Mouse (Mus musculus) CH12.LX (cell line): Measurements from ENCODE around the gene Rps6ka2. TPM values are rescaled to one million over a fixed set of nuclear protein-coding genes. Genes with fewer than 3 reads are reported as not detected.

Experiments used
- DNase-seq: peaks from one replicate; pipeline ENCODE4 v3.0.0-alpha.2; 2013; ENCODE audit errors: extremely low read depth
- H3K27ac ChIP-seq: 2 replicates; pipeline ENCODE4 v1.5.1; 2012; ENCODE audit warnings: low read depth, mild to moderate bottlenecking, control low read depth, moderate library complexity; ENCODE audit not compliant: insufficient read depth
- H3K27me3 ChIP-seq: replicated peaks from 2 replicates; pipeline ENCODE3; 2012; ENCODE audit warnings: inconsistent platforms
- H3K36me3 ChIP-seq, 2 experiments: replicated peaks in 1 of 2; 2 replicates each; pipeline versions ENCODE3 to v1.6.1; 2012; ENCODE audit warnings: inconsistent platforms in 1 of 2, low read length in 1 of 2, mild to moderate bottlenecking in 1 of 2, mixed read lengths in 1 of 2, moderate library complexity in 1 of 2; ENCODE audit not compliant: control insufficient read depth in 1 of 2, insufficient read depth in 1 of 2
- H3K4me1 ChIP-seq, 2 experiments: 2 replicates each; pipeline ENCODE4 v1.6.1; 2012; ENCODE audit warnings: inconsistent platforms in 1 of 2, moderate library complexity in 1 of 2; ENCODE audit not compliant: insufficient read depth in 2 of 2, control insufficient read depth in 1 of 2
- H3K4me2 ChIP-seq: 2 replicates; pipeline ENCODE4 v1.6.1; 2012; ENCODE audit warnings: low read depth, mild to moderate bottlenecking, control low read depth; ENCODE audit not compliant: poor library complexity, insufficient read depth, severe bottlenecking
- H3K4me3 ChIP-seq, 3 experiments: fragments of 150-350 bp in 1 of 3; sonication (generic) in 1 of 3; replicated peaks in 1 of 3; 2 replicates each; pipeline versions ENCODE3 to v1.5.1; 2011 to 2012; ENCODE audit warnings: low read depth in 2 of 3, low read length in 2 of 3, mild to moderate bottlenecking in 2 of 3, moderate library complexity in 2 of 3, control low read depth in 1 of 3, improper control_type of control experiment in 1 of 3, inconsistent platforms in 1 of 3, mixed read lengths in 1 of 3; ENCODE audit not compliant: poor library complexity in 1 of 3
- H3K79me2 ChIP-seq: replicated peaks from 2 replicates; pipeline ENCODE4 v1.6.1; 2012; ENCODE audit warnings: mild to moderate bottlenecking, moderate library complexity; ENCODE audit not compliant: control insufficient read depth, poor library complexity, insufficient read depth, severe bottlenecking; ENCODE audit errors: extremely low read depth
- H3K9ac ChIP-seq: 2 replicates; pipeline ENCODE4 v1.6.1; 2012; ENCODE audit warnings: low read depth, mild to moderate bottlenecking, control low read depth, moderate library complexity; ENCODE audit not compliant: insufficient read depth
- H3K9me3 ChIP-seq: replicated peaks from 2 replicates; pipeline ENCODE3; 2012; ENCODE audit warnings: low read length, inconsistent platforms, mixed read lengths
- BHLHE40 ChIP-seq: IDR thresholded peaks from 2 replicates; pipeline ENCODE4 v1.6.1; 2011; ENCODE audit warnings: mild to moderate bottlenecking, low read depth, low read length, improper control_type of control experiment
- ETS1 ChIP-seq: conservative IDR thresholded peaks from 2 replicates; pipeline ENCODE4 v1.6.1; 2012; ENCODE audit warnings: low read depth, mild to moderate bottlenecking, inconsistent platforms, low read length, improper control_type of control experiment, moderate library complexity
- GABPA ChIP-seq: IDR thresholded peaks from 2 replicates; pipeline ENCODE4 v1.6.1; 2012; ENCODE audit warnings: low read depth, low read length, improper control_type of control experiment, inconsistent platforms; ENCODE audit not compliant: insufficient replicate concordance
- HCFC1 ChIP-seq: IDR thresholded peaks from 2 replicates; pipeline ENCODE4 v1.6.1; 2012; ENCODE audit warnings: low read depth, mild to moderate bottlenecking, inconsistent platforms, low read length, improper control_type of control experiment
- IRF4 ChIP-seq: IDR thresholded peaks from 2 replicates; pipeline ENCODE4 v1.6.1; 2014; ENCODE audit warnings: low read depth, mild to moderate bottlenecking, inconsistent platforms, low read length, improper control_type of control experiment
- JUND ChIP-seq: conservative IDR thresholded peaks from 2 replicates; pipeline ENCODE4 v1.6.1; 2011; ENCODE audit warnings: low read depth, low read length, improper control_type of control experiment
- MAFK ChIP-seq: IDR thresholded peaks from 2 replicates; pipeline ENCODE4 v1.6.1; 2011; ENCODE audit warnings: low read length, improper control_type of control experiment; ENCODE audit not compliant: insufficient replicate concordance
- MAZ ChIP-seq: IDR thresholded peaks from 2 replicates; pipeline ENCODE4 v1.6.1; 2012; ENCODE audit warnings: low read depth, mild to moderate bottlenecking, inconsistent platforms, low read length, improper control_type of control experiment, moderate library complexity
- MEF2A ChIP-seq: IDR thresholded peaks from 2 replicates; pipeline ENCODE4 v1.6.1; 2014; ENCODE audit warnings: low read depth, mild to moderate bottlenecking, inconsistent platforms, low read length, improper control_type of control experiment, borderline replicate concordance
- MYC ChIP-seq: IDR thresholded peaks from 2 replicates; pipeline ENCODE4 v1.6.1; 2011; ENCODE audit warnings: low read depth, mild to moderate bottlenecking, improper control_type of control experiment, low read length
- NELFE ChIP-seq: IDR thresholded peaks from 2 replicates; pipeline ENCODE4 v1.6.1; 2011; ENCODE audit warnings: low read depth, low read length, improper control_type of control experiment
- NRF1 ChIP-seq: IDR thresholded peaks from 2 replicates; pipeline ENCODE4 v1.6.1; 2014; ENCODE audit warnings: low read depth, mild to moderate bottlenecking, inconsistent platforms, low read length, improper control_type of control experiment, moderate library complexity
- POLR2A ChIP-seq: IDR thresholded peaks from 2 replicates; pipeline ENCODE4 v1.6.1; 2011; ENCODE audit warnings: low read depth, mild to moderate bottlenecking, improper control_type of control experiment, low read length
- RAD21 ChIP-seq: IDR thresholded peaks from 2 replicates; pipeline ENCODE4 v1.6.1; 2011; ENCODE audit warnings: low read depth, mild to moderate bottlenecking, low read length, improper control_type of control experiment, moderate library complexity
- RCOR1 ChIP-seq: conservative IDR thresholded peaks from 2 replicates; pipeline ENCODE4 v1.6.1; 2012; ENCODE audit warnings: low read depth, mild to moderate bottlenecking, inconsistent platforms, low read length, improper control_type of control experiment
- TCF12 ChIP-seq: IDR thresholded peaks from 2 replicates; pipeline ENCODE4 v1.6.1; 2014; ENCODE audit warnings: low read depth, mild to moderate bottlenecking, inconsistent platforms, low read length, improper control_type of control experiment
- UBTF ChIP-seq: IDR thresholded peaks from 2 replicates; pipeline ENCODE4 v1.6.1; 2012; ENCODE audit warnings: low read depth, mild to moderate bottlenecking, inconsistent platforms, low read length, improper control_type of control experiment, moderate library complexity
- USF1 ChIP-seq: IDR thresholded peaks from 2 replicates; pipeline ENCODE4 v1.6.1; 2014; ENCODE audit warnings: low read depth, mild to moderate bottlenecking, inconsistent platforms, low read length, improper control_type of control experiment
- USF2 ChIP-seq: conservative IDR thresholded peaks from 2 replicates; pipeline ENCODE4 v1.6.1; 2011; ENCODE audit warnings: low read depth, low read length, improper control_type of control experiment
- ZMIZ1 ChIP-seq: IDR thresholded peaks from 2 replicates; pipeline ENCODE4 v1.6.1; 2012; ENCODE audit warnings: low read depth, mild to moderate bottlenecking, inconsistent platforms, low read length, improper control_type of control experiment
- dilution Hi-C: fragments of 300-500 bp; cut with MboI; formaldehyde crosslinking; loops from 2 replicates; pipeline ENCODE4 v1.14.3; 2020; ENCODE audit warnings: low sequenced_read_pairs; ENCODE audit not compliant: extremely low pct_unique_long_range_greater_than_20kb, extremely low pct_ligation_motif_present
- in situ Hi-C: fragments of 300-500 bp; cut with MboI; formaldehyde crosslinking; loops from 3 replicates; pipeline ENCODE4 v1.14.3; 2019; ENCODE audit warnings: low sequenced_read_pairs, low pct_ligation_motif_present, low pct_unique_long_range_greater_than_20kb, mixed read lengths
- polyA plus RNA-seq: library from polyadenylated mRNA; unstranded; fragments of >175 nt; gene quantifications from 2 replicates; pipeline ENCODE4 v1.2.1, GENCODE M21; 2012; ENCODE audit warnings: low read depth; ENCODE audit not compliant: insufficient read length
- total RNA-seq, 2 experiments: library from RNA; depleted of rRNA; stranded (reverse); fragments of 300-350 nt in 1 of 2; fragments of >200 nt in 1 of 2; gene quantifications; 2 replicates each; pipeline ENCODE4 v1.2.3; 2012 to 2014

The Rps6ka2 gene
- total and polyA plus RNA-seq, 3 experiments: 0.64 to 1.4 (median 0.91) TPM

DNA sequence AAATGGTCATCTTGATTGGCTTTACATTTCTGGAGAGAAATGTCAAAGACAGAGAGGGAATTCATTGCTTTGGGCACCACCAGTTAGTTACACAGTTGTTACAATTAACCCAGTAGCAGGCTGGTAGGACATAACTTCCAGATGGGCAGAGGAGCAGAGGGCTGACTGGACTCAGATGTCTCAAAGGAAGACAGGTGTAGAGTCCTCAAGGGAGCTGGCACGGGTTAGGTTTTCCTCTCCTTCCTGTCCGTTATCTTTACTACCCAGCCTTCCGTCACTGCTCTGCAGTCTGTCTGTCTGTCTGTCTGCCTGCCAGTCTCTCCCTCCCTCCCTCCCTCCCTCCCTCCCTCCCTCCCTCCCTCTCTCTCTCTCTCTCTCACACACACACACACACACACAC, 52.3 kb downstream of the Rps6ka2 start:
- in situ Hi-C loops (no loop called here), dilution Hi-C loops (no loop called here)
- no peak for DNase-seq
- TF ChIP-seq RAD21: no peak
- TF ChIP-seq NELFE: no peak
- no peak for TF ChIP-seq NRF1
- TF ChIP-seq ETS1: no peak
- no peak for TF ChIP-seq MEF2A
- no peak for TF ChIP-seq ZMIZ1
- no peak for TF ChIP-seq USF2
- TF ChIP-seq MAFK: no peak
- TF ChIP-seq UBTF: no peak
- no peak for TF ChIP-seq MAZ
- Histone ChIP-seq H3K4me1 (peaks cover 0 to 3% of the 10 kb centered on the region in 2 experiments; a peak in 2 of 4 replicates), H3K4me3 (no peak overlapping the region), H3K9me3 (no peaks in the 10 kb centered on the region), H3K27ac (no peak overlapping the region), H3K27me3 (no peaks in the 10 kb centered on the region), H3K4me2 (no peak overlapping the region), H3K79me2 (no peaks in the 10 kb centered on the region), H3K36me3 (no peaks in the 10 kb centered on the region), H3K9ac (no peak overlapping the region)

DNA sequence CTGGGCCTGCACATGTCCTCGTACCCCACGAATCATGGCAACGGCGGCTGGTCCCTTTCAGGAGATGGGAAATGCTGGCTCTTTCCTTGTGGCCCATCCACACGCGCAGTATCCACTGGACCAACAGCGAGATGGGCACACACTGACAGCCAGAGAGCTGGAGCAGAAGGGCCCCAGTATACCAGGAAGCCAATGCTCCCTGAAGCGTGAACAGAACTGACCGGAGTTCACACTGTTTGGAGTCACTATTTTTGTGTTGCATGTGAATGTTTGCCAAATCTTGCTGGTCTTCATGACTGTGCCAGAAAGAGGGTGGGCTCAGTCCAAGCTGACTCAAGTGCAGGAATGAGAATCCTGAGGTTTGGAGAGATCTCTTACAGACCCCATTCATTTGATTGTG, 58.6 kb downstream of the Rps6ka2 start:
- Histone ChIP-seq H3K9me3 (no peaks in the 10 kb centered on the region), H3K36me3 (no peaks in the 10 kb centered on the region), H3K79me2 (no peaks in the 10 kb centered on the region), H3K9ac (no peak overlapping the region), H3K4me2 (no peak overlapping the region), H3K4me1 (peaks cover 3 to 10% of the 10 kb centered on the region in 2 experiments; a peak in 3 of 4 replicates), H3K27ac (no peak overlapping the region), H3K4me3 (no peak overlapping the region), H3K27me3 (no peaks in the 10 kb centered on the region)
- dilution Hi-C loops: no loop called here
- TF ChIP-seq UBTF: no peak
- no peak for TF ChIP-seq POLR2A
- TF ChIP-seq NRF1: no peak
- TF ChIP-seq MAFK: no peak
- TF ChIP-seq MYC: no peak
- TF ChIP-seq USF1: no peak
- no peak for TF ChIP-seq ZMIZ1
- no peak for TF ChIP-seq JUND
- TF ChIP-seq IRF4: no peak
- TF ChIP-seq RCOR1: no peak
- TF ChIP-seq GABPA: no peak
- no peak for TF ChIP-seq BHLHE40
- TF ChIP-seq HCFC1: no peak
- TF ChIP-seq TCF12: no peak
- no peak for DNase-seq
- in situ Hi-C loops: no loop called here
